Mouse (Mus musculus) CD4-positive helper T cell, adult 2 months (primary cell): ENCODE data around the gene Pyroxd2.
"Not testable (repeated sequence)": the region's sequence is repeated elsewhere in the genome, so short reads cannot be mapped to it uniquely, and the experiment has no call there.

ENCODE experiments used
- DNase-seq: peaks from one replicate; pipeline ENCODE4 v3.0.0-alpha.2; 2012; ENCODE audit warnings: low read depth, missing footprints, low spot score

Gene Pyroxd2

GRCm38 (mm10) chr19:42752363-42752931 lies at the start of gene Pyroxd2:
Pyroxd2 (minus strand) TSS chr19:42752775.
- DNase-seq: no peak

GRCm38 (mm10) chr19:42797866-42798265 lies 45.3 kb upstream of the Pyroxd2 start:
- no peak for DNase-seq

- no peak for DNase-seq
Observed at GRCm38 (mm10) chr19:42795801-42796200, 43.2 kb upstream of the Pyroxd2 start.

GRCm38 (mm10) chr19:42794914-42795613 lies 42.5 kb upstream of the Pyroxd2 start:
- DNase-seq: peak; percentile 74

- no peak for DNase-seq
Observed at GRCm38 (mm10) chr19:42788311-42788710, 35.7 kb upstream of the Pyroxd2 start.

- DNase-seq: no peak
Observed at GRCm38 (mm10) chr19:42785562-42786220, 33.1 kb upstream of the Pyroxd2 start.

- no peak for DNase-seq
Observed at GRCm38 (mm10) chr19:42785129-42785528, 32.6 kb upstream of the Pyroxd2 start.

- not testable (repeated sequence) for DNase-seq
Observed at GRCm38 (mm10) chr19:42780156-42780538, 27.6 kb upstream of the Pyroxd2 start.

- peak; percentile 92 for DNase-seq
Observed at GRCm38 (mm10) chr19:42779531-42780155, 27.1 kb upstream of the Pyroxd2 start, which contains the start of gene Hps1. Hps1 (minus strand) TSS chr19:42779978.

- DNase-seq: peak; percentile 36
Observed at GRCm38 (mm10) chr19:42777801-42778200, 25.2 kb upstream of the Pyroxd2 start.

GRCm38 (mm10) chr19:42776813-42777212 lies 24.2 kb upstream of the Pyroxd2 start:
- DNase-seq: peak; percentile 48

- no peak for DNase-seq
Observed at GRCm38 (mm10) chr19:42770141-42770872, 17.7 kb upstream of the Pyroxd2 start.

- no peak for DNase-seq
Observed at GRCm38 (mm10) chr19:42769648-42770047, 17.1 kb upstream of the Pyroxd2 start.

- DNase-seq: no peak
Observed at GRCm38 (mm10) chr19:42767361-42767760, 14.8 kb upstream of the Pyroxd2 start.

GRCm38 (mm10) chr19:42764398-42764797 lies 11.8 kb upstream of the Pyroxd2 start:
- DNase-seq: no peak

GRCm38 (mm10) chr19:42756671-42757070 lies 4.1 kb upstream of the Pyroxd2 start:
- no peak for DNase-seq

GRCm38 (mm10) chr19:42755148-42755870 lies 2.7 kb upstream of the Pyroxd2 start:
- DNase-seq: no peak

- DNase-seq: no peak
Observed at GRCm38 (mm10) chr19:42753141-42753917, 754 bp upstream of the Pyroxd2 start.

GRCm38 (mm10) chr19:42750196-42750595 lies 2.4 kb downstream of the Pyroxd2 start:
- DNase-seq: no peak

- DNase-seq: no peak
Observed at GRCm38 (mm10) chr19:42746702-42747101, 5.9 kb downstream of the Pyroxd2 start.
